Mouse (Mus musculus): ENCODE data around the gene Map9.

- TF ChIP-seq CTCF (IDR thresholded peaks at IDR 0.05; ENCODE audit: extremely low read depth, insufficient read depth, low read length) = peak; percentile 59
- TF ChIP-seq POLR2A (IDR thresholded peaks at IDR 0.05; ENCODE audit: extremely low read depth, insufficient read depth, low read length) = no peak
These were observed 49.6 kb downstream of the Map9 start for GRCm38 (mm10) chr3:82407432-82407831.
